Mouse (Mus musculus): ENCODE measurements around the gene Plcd1. TPM values are rescaled to one million over a fixed set of nuclear protein-coding genes. Genes with fewer than 3 reads are reported as not detected.

Plcd1 gene
- total and polyA plus RNA-seq, 3 experiments = 0.36 TPM; not detected in 2

GRCm38 (mm10) chr9:119037076-119037730, 56.1 kb downstream of the Plcd1 start:
- Histone ChIP-seq H3K9me3 (replicated peaks; ENCODE audit: insufficient read depth, low read length) (no peaks in the 10 kb centered on the region), H3K36me3 (ENCODE audit: control insufficient read depth in 1 of 2, insufficient read depth in 2 of 2, low read length in 2 of 2) (no peaks in the 10 kb centered on the region; a peak in 1 of 4 replicates), H3K79me2 (ENCODE audit: control insufficient read depth, insufficient read depth, low read length, poor library complexity) (no peaks in the 10 kb centered on the region), H3K27me3 (ENCODE audit: control insufficient read depth in 1 of 2, insufficient read depth in 2 of 2, low read length in 2 of 2) (no peaks in the 10 kb centered on the region), H3K4me1 (ENCODE audit: control insufficient read depth in 1 of 2, insufficient read depth in 2 of 2, low read length in 2 of 2) (no peaks in the 10 kb centered on the region), H3K4me3 (ENCODE audit: control insufficient read depth in 1 of 2, insufficient read depth in 1 of 2, low read depth in 2 of 2, low read length in 2 of 2) (no peak overlapping the region), H3K9ac (ENCODE audit: control insufficient read depth, low read depth, low read length, poor library complexity, severe bottlenecking) (no peak overlapping the region), H3K27ac (ENCODE audit: control insufficient read depth, low read depth, low read length) (no peak overlapping the region)
- TF ChIP-seq ZNF384 (IDR thresholded peaks at IDR 0.05; ENCODE audit: low read depth, low read length) (peak; percentile 76), RCOR1 (IDR thresholded peaks at IDR 0.05; ENCODE audit: low read depth, low read length) (peak; percentile 25; the same call in 1 of the 2 replicates), HCFC1 (IDR thresholded peaks at IDR 0.05; ENCODE audit: low read depth, low read length) (no peak), USF1 (IDR thresholded peaks at IDR 0.05; ENCODE audit: low read depth, low read length) (no peak), USF2 (IDR thresholded peaks at IDR 0.05; ENCODE audit: borderline replicate concordance in 1 of 2, insufficient read depth in 1 of 2, low read depth in 1 of 2, low read length in 2 of 2) (no peak)
- peak; percentile 55 for DNase-seq (ENCODE audit: low read depth, low spot score)

- Histone ChIP-seq H3K4me3 (ENCODE audit: control insufficient read depth in 1 of 2, insufficient read depth in 1 of 2, low read depth in 2 of 2, low read length in 2 of 2) (no peak overlapping the region), H3K9me3 (replicated peaks; ENCODE audit: insufficient read depth, low read length) (no peaks in the 10 kb centered on the region), H3K27ac (ENCODE audit: control insufficient read depth, low read depth, low read length) (no peak overlapping the region), H3K36me3 (ENCODE audit: control insufficient read depth in 1 of 2, insufficient read depth in 2 of 2, low read length in 2 of 2) (no peaks in the 10 kb centered on the region; a peak in 1 of 4 replicates), H3K9ac (ENCODE audit: control insufficient read depth, low read depth, low read length, poor library complexity, severe bottlenecking) (no peak overlapping the region), H3K79me2 (ENCODE audit: control insufficient read depth, insufficient read depth, low read length, poor library complexity) (no peaks in the 10 kb centered on the region), H3K4me1 (ENCODE audit: control insufficient read depth in 1 of 2, insufficient read depth in 2 of 2, low read length in 2 of 2) (no peaks in the 10 kb centered on the region), H3K27me3 (ENCODE audit: control insufficient read depth in 1 of 2, insufficient read depth in 2 of 2, low read length in 2 of 2) (no peaks in the 10 kb centered on the region)
- DNase-seq (ENCODE audit: low read depth, low spot score) = no peak
- TF ChIP-seq RCOR1 (IDR thresholded peaks at IDR 0.05; ENCODE audit: low read depth, low read length) = no peak
- TF ChIP-seq USF2 (IDR thresholded peaks at IDR 0.05; ENCODE audit: borderline replicate concordance in 1 of 2, insufficient read depth in 1 of 2, low read depth in 1 of 2, low read length in 2 of 2) = no peak
- no peak for TF ChIP-seq POLR2A (IDR thresholded peaks at IDR 0.05; ENCODE audit: control insufficient read depth in 1 of 2, insufficient read depth in 1 of 2, low read depth in 1 of 2, low read length in 2 of 2, poor library complexity in 1 of 2)
- no peak for TF ChIP-seq CHD2 (IDR thresholded peaks at IDR 0.05; ENCODE audit: low read length)
These were observed 57.5 kb downstream of the Plcd1 start for GRCm38 (mm10) chr9:119035836-119036235.

- H3K27ac ChIP-seq (ENCODE audit: control insufficient read depth, low read depth, low read length) = no peak overlapping the region
- no peaks in the 10 kb centered on the region; a peak in 1 of 4 replicates for H3K36me3 ChIP-seq (ENCODE audit: control insufficient read depth in 1 of 2, insufficient read depth in 2 of 2, low read length in 2 of 2)
- H3K27me3 ChIP-seq (ENCODE audit: control insufficient read depth in 1 of 2, insufficient read depth in 2 of 2, low read length in 2 of 2) = no peaks in the 10 kb centered on the region
- no peak for TF ChIP-seq JUND (IDR thresholded peaks at IDR 0.05; ENCODE audit: low read depth, low read length)
- no peak for TF ChIP-seq TBP (IDR thresholded peaks at IDR 0.05; ENCODE audit: low read depth, low read length)
- no peak for TF ChIP-seq POLR2AphosphoS5 (IDR thresholded peaks at IDR 0.05; ENCODE audit: borderline replicate concordance, low read depth, low read length)
- no peak for TF ChIP-seq ELF1 (IDR thresholded peaks at IDR 0.05; ENCODE audit: low read depth, low read length)
- TF ChIP-seq ZC3H11A (IDR thresholded peaks at IDR 0.05; ENCODE audit: low read depth, low read length) = no peak
- TF ChIP-seq USF2 (IDR thresholded peaks at IDR 0.05; ENCODE audit: borderline replicate concordance in 1 of 2, insufficient read depth in 1 of 2, low read depth in 1 of 2, low read length in 2 of 2) = no peak
- TF ChIP-seq MAZ (IDR thresholded peaks at IDR 0.05; ENCODE audit: low read depth, low read length) = no peak
- no peak for TF ChIP-seq ZNF384 (IDR thresholded peaks at IDR 0.05; ENCODE audit: low read depth, low read length)
- no peak for TF ChIP-seq HCFC1 (IDR thresholded peaks at IDR 0.05; ENCODE audit: low read depth, low read length)
- DNase-seq (ENCODE audit: low read depth, low spot score) = no peak
- no peaks in the 10 kb centered on the region for H3K9me3 ChIP-seq (replicated peaks; ENCODE audit: insufficient read depth, low read length)
- H3K4me3 ChIP-seq (ENCODE audit: control insufficient read depth in 1 of 2, insufficient read depth in 1 of 2, low read depth in 2 of 2, low read length in 2 of 2) = no peak overlapping the region
- H3K4me1 ChIP-seq (ENCODE audit: control insufficient read depth in 1 of 2, insufficient read depth in 2 of 2, low read length in 2 of 2) = no peaks in the 10 kb centered on the region
- H3K79me2 ChIP-seq (ENCODE audit: control insufficient read depth, insufficient read depth, low read length, poor library complexity) = no peaks in the 10 kb centered on the region
- no peak overlapping the region for H3K9ac ChIP-seq (ENCODE audit: control insufficient read depth, low read depth, low read length, poor library complexity, severe bottlenecking)
These were observed 58.3 kb downstream of the Plcd1 start for GRCm38 (mm10) chr9:119034676-119035665.

All from MEL (cell line).